Mouse (Mus musculus) heart, postnatal 0 days (tissue): ENCODE results near the gene Slc35e3.

Experiments
- CTCF ChIP-seq: IDR thresholded peaks from 2 replicates; pipeline ENCODE4 v1.5.1; 2016; ENCODE audit warnings: antibody characterized with exemption, control low read depth, low read depth
- EP300 ChIP-seq: IDR thresholded peaks from 2 replicates; pipeline ENCODE4 v1.6.1; 2016; ENCODE audit warnings: antibody characterized with exemption, low read depth

- TF ChIP-seq CTCF: no peak
- TF ChIP-seq EP300: no peak
Measured at GRCm38 (mm10) chr10:117711408-117711807, 34.8 kb downstream of the Slc35e3 start.
